Mouse (Mus musculus): ENCODE measurements at regions not wholly inside any gene's neighbourhood (a gene's known extent, or its start where the extent isn't known, plus 50 kb on each side); places are given as distances from the start of the nearest gene placed in this dataset.
A peak's percentile ranks its signal among the peaks of the same experiment; 100 is the strongest.

GRCm38 (mm10) chr4:152729421-152729820, 251.8 kb upstream of the Kcnab2 start:
- no peak for DNase-seq

GRCm38 (mm10) chr4:152725881-152726280, 248.2 kb upstream of the Kcnab2 start:
- no peak for DNase-seq

GRCm38 (mm10) chr4:152725423-152725822, 247.8 kb upstream of the Kcnab2 start:
- no peak for DNase-seq

GRCm38 (mm10) chr4:152724741-152725140, 247.1 kb upstream of the Kcnab2 start:
- DNase-seq = no peak

- DNase-seq = no peak
These were observed 246.4 kb upstream of the Kcnab2 start for GRCm38 (mm10) chr4:152724026-152724425.

GRCm38 (mm10) chr4:152720528-152720927, 242.9 kb upstream of the Kcnab2 start:
- DNase-seq = no peak

GRCm38 (mm10) chr4:152719416-152720127, 241.9 kb upstream of the Kcnab2 start:
- DNase-seq = no peak

- DNase-seq = no peak
These were observed 232.7 kb upstream of the Kcnab2 start for GRCm38 (mm10) chr4:152710339-152710738.

GRCm38 (mm10) chr4:152700217-152700616, 222.5 kb upstream of the Kcnab2 start:
- DNase-seq = no peak

- peak; percentile 15 for DNase-seq
These were observed 219.7 kb upstream of the Kcnab2 start for GRCm38 (mm10) chr4:152697247-152697960.

GRCm38 (mm10) chr4:152691735-152692134, 214.1 kb upstream of the Kcnab2 start:
- no peak for DNase-seq

- DNase-seq = no peak
These were observed 213.6 kb upstream of the Kcnab2 start for GRCm38 (mm10) chr4:152691302-152691701.

GRCm38 (mm10) chr4:152690766-152691165, 213.1 kb upstream of the Kcnab2 start:
- no peak for DNase-seq

- DNase-seq = no peak
These were observed 212.2 kb upstream of the Kcnab2 start for GRCm38 (mm10) chr4:152689831-152690230.

- DNase-seq = no peak
These were observed 208.9 kb upstream of the Kcnab2 start for GRCm38 (mm10) chr4:152686509-152687081.

- DNase-seq = no peak
These were observed 196.5 kb upstream of the Kcnab2 start for GRCm38 (mm10) chr4:152674140-152674539.

- peak; percentile 24 for DNase-seq
These were observed 185.8 kb upstream of the Kcnab2 start for GRCm38 (mm10) chr4:152663482-152663881.

GRCm38 (mm10) chr4:152663069-152663468, 185.4 kb upstream of the Kcnab2 start:
- no peak for DNase-seq

- no peak for DNase-seq
These were observed 184.8 kb upstream of the Kcnab2 start for GRCm38 (mm10) chr4:152662439-152662838.

GRCm38 (mm10) chr4:152650198-152650597, 172.5 kb upstream of the Kcnab2 start:
- DNase-seq = no peak

GRCm38 (mm10) chr4:152647620-152648019, 169.9 kb upstream of the Kcnab2 start:
- DNase-seq = peak; percentile 55

- no peak for DNase-seq
These were observed 169.4 kb upstream of the Kcnab2 start for GRCm38 (mm10) chr4:152647084-152647483.

- no peak for DNase-seq
These were observed 159.4 kb upstream of the Kcnab2 start for GRCm38 (mm10) chr4:152637088-152637487.

Data from adrenal gland, postnatal 14 days (tissue).